Mouse (Mus musculus): ENCODE data around the gene Zfhx3.

DNA sequence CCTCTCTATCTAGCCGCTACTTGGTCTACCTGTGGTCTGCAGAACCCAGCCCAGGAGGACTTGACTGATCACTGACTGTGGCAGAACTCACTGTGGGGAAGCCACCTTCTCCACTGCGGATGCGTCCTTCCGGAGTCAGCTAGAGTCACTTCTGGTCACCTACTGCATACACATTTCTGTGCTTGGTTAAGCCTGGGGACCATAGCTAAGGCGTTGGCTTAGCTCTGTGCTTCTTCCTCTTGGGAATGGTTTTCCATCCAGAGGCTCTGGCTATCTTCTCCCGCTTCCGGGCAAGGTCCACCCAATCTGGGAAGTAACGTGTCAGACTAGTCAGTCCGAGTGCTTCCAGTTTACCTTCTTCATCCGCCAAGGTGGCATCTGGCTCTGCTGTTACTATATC is 56.4 kb downstream of the Zfhx3 start:
- TF ChIP-seq CTCF (IDR thresholded peaks at IDR 0.05; ENCODE audit: low read depth, low read length), result no peak
- TF ChIP-seq GATA1 (IDR thresholded peaks at IDR 0.05; ENCODE audit: borderline replicate concordance, low read length), result no peak
